In the genomic region with DNA sequence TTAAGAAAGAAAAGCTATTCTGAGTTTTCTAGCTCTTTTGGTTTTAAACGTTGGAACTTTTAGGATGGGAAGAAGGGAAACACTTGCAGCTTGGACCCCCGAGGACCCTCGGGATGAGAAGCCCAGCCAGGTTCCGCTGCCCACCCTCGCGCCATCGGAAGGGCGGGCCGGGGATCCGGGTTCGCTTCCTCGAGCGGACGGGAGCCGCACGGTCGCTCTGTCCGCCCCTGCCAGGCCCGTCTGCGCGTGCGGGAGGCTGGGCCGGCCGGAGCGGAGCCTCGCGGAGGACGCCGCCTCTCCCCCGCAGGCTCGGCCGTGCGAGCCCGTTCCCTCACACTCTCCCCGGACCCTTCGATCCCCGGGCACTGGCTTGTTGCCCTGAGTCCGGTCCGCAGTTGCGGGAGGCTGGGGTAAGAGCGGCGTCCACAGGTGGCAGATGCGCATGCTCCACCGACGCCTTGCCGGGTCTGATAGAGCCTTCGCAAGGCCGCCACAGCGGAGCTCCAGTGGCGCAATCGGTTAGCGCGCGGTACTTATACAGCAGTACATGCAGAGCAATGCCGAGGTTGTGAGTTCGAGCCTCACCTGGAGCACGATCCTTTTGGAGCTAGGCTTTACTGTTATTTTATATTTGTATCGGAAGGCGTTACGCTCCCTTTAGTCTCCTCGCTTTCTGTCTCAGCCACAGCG, we compare ENCODE assay signal across 7 mouse cellular contexts. TPM values are rescaled to one million over a fixed set of nuclear protein-coding genes. Genes with fewer than 3 reads are reported as not detected.
A peak's percentile ranks its signal among the peaks of the same experiment; 100 is the strongest.
DNase-seq lines count a peak whose midpoint lies in the region; ATAC-seq lines count a peak whose summit lies in the region.

No protein-coding gene starts in this region.

- no peaks in the 10 kb centered on the region for H3K9me3 ChIP-seq in intestine, embryonic 15.5 days
- no peaks in the 10 kb centered on the region for H3K9me3 ChIP-seq in midbrain, embryonic 10.5 days (replicated peaks)

- ATAC-seq in intestine, embryonic 15.5 days, result peak; percentile 96

- intact Hi-C loops in left cerebral cortex, postnatal 25 days (cut with DNase I), result no loop called here

- H3K36me3 ChIP-seq in intestine, embryonic 15.5 days, result no peaks in the 10 kb centered on the region
- H3K36me3 ChIP-seq in midbrain, embryonic 10.5 days, result no peaks in the 10 kb centered on the region

- peak overlapping the region; percentile 74 for H3K4me2 ChIP-seq in intestine, embryonic 15.5 days (replicated peaks)

- H3K4me1 ChIP-seq in intestine, embryonic 15.5 days (replicated peaks), result peaks cover 6% of the 10 kb centered on the region; the same call in 1 of the 2 replicates
- peaks cover 15% of the 10 kb centered on the region for H3K4me1 ChIP-seq in midbrain, embryonic 10.5 days

- WGBS in intestine, embryonic 15.5 days, result under 1% methylated on average over 62 of the region's 62 CpGs
- under 1% methylated on average over 62 of the region's 62 CpGs for WGBS in midbrain, embryonic 10.5 days

- H3K9ac ChIP-seq in intestine, embryonic 15.5 days, result peak overlapping the region; percentile 73

- peak; percentile 97 to 100 for DNase-seq in adrenal gland, adult (ENCODE audit: inconsistent age in 2 of 2, low spot score in 1 of 2)
- peak; percentile 96 for DNase-seq in embryo, embryonic 10.5 days (ENCODE audit: low spot score)
- peak; percentile 92 for DNase-seq in gastrocnemius, postnatal 25 days
- peak; percentile 98 for DNase-seq in left cerebral cortex, postnatal 25 days (ENCODE audit: low spot score in 2 of 2)
- peak; percentile 98 for DNase-seq in midbrain, embryonic 10.5 days (ENCODE audit: low spot score)
- peak; percentile 99 for DNase-seq in right cerebral cortex, postnatal 4 days

- H3K27ac ChIP-seq in intestine, embryonic 15.5 days, result peak overlapping the region; percentile 91
- H3K27ac ChIP-seq in midbrain, embryonic 10.5 days (replicated peaks), result peak overlapping the region; percentile 92

- no peaks in the 10 kb centered on the region for H3K27me3 ChIP-seq in intestine, embryonic 15.5 days (replicated peaks)
- peaks cover 27% of the 10 kb centered on the region for H3K27me3 ChIP-seq in midbrain, embryonic 10.5 days (ENCODE audit: low read depth, poor library complexity, severe bottlenecking)

- H3K4me3 ChIP-seq in intestine, embryonic 15.5 days (replicated peaks), result peak overlapping the region; percentile 70
- H3K4me3 ChIP-seq in midbrain, embryonic 10.5 days, result peak overlapping the region; percentile 83

RNA-seq across cellular contexts. Expression of a gene that starts 13.8 kb away (rescaled TPM):
- total RNA-seq in gastrocnemius, postnatal 25 days (2021), result not detected
- polyA plus RNA-seq in intestine, embryonic 15.5 days (2015; fragmentation: Nextera tagmentation; extraction: Ambion mirVana), result 1.1 and 1.2 TPM in 2 replicates
- not detected for total RNA-seq in left cerebral cortex, postnatal 25 days (2021)
- polyA plus RNA-seq in midbrain, embryonic 10.5 days (2016; fragmentation: Nextera tagmentation; extraction: Ambion mirVana), result 0.11 and 0.27 TPM in 2 replicates

Comparison
In these comparisons a context has a peak if more than half of its experiments do, and no peak if none do; other contexts are left out.
1. Peak in every context shown above with its lines: DNase-seq, ATAC-seq, H3K4me3 ChIP-seq and H3K27ac ChIP-seq.